Mouse (Mus musculus) lung, embryonic 15.5 days (tissue): ENCODE measurements at regions not wholly inside any gene's neighbourhood (a gene's known extent, or its start where the extent isn't known, plus 50 kb on each side); places are given as distances from the start of the nearest gene placed in this dataset.

ENCODE experiments used
- ATAC-seq: fragments of 200-750 bp; cut with Nextera tagmentation; 2 replicates; pipeline ENCODE4 v1.8.0; 2017; ENCODE audit warnings: moderate number of reproducible peaks, borderline replicate concordance; ENCODE audit not compliant: low FRiP score, low TSS enrichment; ENCODE audit errors: extremely low read depth
- H3K27ac ChIP-seq: fragments of 300-500 bp; sonication (generic); 2 replicates; pipeline ENCODE4 v1.5.1; 2015; ENCODE audit warnings: moderate library complexity, mild to moderate bottlenecking, inconsistent platforms
- H3K27me3 ChIP-seq: fragments of 300-500 bp; sonication (generic); 2 replicates; pipeline ENCODE4 v1.6.1; 2015; ENCODE audit warnings: inconsistent platforms
- H3K36me3 ChIP-seq: fragments of 300-500 bp; sonication (generic); 2 replicates; pipeline ENCODE4 v1.6.1; 2015; ENCODE audit warnings: inconsistent platforms
- H3K4me1 ChIP-seq: fragments of 300-500 bp; sonication (generic); 2 replicates; pipeline ENCODE4 v1.6.1; 2015; ENCODE audit warnings: inconsistent platforms
- H3K4me2 ChIP-seq: fragments of 300-500 bp; sonication (generic); 2 replicates; pipeline ENCODE4 v1.6.1; 2015; ENCODE audit warnings: inconsistent platforms, mild to moderate bottlenecking, moderate library complexity
- H3K4me3 ChIP-seq: fragments of 300-500 bp; sonication (generic); 2 replicates; pipeline ENCODE4 v1.5.1; 2015; ENCODE audit warnings: mild to moderate bottlenecking, inconsistent platforms
- H3K9ac ChIP-seq: fragments of 300-500 bp; sonication (generic); 2 replicates; pipeline ENCODE4 v1.6.1; 2015; ENCODE audit warnings: inconsistent platforms
- H3K9me3 ChIP-seq: fragments of 300-500 bp; sonication (generic); 2 replicates; pipeline ENCODE4 v1.6.1; 2016; ENCODE audit warnings: inconsistent platforms
- WGBS: fragments of 180-500 bp; shearing (Covaris S2); methylation state at CpG from one replicate; pipeline ENCODE4 v1.1.7; 2015; 5-methylcytosine and 5-hydroxymethylcytosine counted together

DNA sequence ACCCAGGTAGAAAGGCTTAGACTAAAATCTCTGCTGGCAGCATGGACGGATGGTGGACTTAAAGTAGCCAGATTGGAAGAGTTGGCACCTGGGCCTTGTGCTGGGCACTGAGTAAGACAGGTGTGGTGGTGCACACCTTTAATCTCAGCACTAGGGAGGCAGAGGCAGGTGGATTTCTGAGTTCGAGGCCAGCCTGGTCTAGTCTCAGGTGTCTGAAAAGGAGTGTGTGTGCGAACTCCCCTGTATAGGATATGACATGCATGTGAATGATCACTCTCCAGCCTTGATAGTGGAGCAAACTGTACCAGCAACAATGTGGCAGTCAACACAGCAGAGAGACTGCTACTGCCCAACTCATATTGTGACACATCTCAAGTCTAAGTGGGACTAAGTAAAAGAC, 70.1 kb upstream of the Frmd4a start:
- H3K9me3 ChIP-seq = no peaks in the 10 kb centered on the region
- H3K9ac ChIP-seq = no peak overlapping the region
- WGBS = 78% methylated on average over 3 of the region's 3 CpGs
- no peak overlapping the region for H3K27ac ChIP-seq
- ATAC-seq = no peak
- H3K4me3 ChIP-seq = no peak overlapping the region
- H3K4me1 ChIP-seq = no peaks in the 10 kb centered on the region
- H3K4me2 ChIP-seq = no peak overlapping the region
- no peaks in the 10 kb centered on the region for H3K36me3 ChIP-seq
- no peaks in the 10 kb centered on the region for H3K27me3 ChIP-seq

DNA sequence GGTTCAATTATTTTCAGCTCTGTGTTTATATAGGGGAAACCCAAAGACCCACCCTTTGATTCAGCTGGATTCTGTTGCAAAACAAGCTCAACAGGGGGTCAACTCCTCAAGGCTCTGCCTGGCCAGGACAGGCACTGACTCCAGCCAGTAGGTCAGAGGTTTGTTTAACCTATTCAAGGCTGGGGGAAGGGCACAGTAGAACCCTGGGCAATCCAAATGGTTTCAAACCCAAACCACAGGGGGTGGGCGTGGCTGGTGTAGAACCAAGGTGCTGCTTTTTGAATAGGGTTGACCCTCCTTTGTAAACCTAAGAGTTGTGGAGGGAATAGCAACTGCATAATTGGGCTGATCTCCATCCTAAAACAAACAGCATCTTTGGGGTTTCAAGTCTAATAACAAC, 69.2 kb upstream of the Frmd4a start:
- no peak for ATAC-seq
- H3K4me2 ChIP-seq = no peak overlapping the region
- no peaks in the 10 kb centered on the region for H3K9me3 ChIP-seq
- H3K4me3 ChIP-seq = no peak overlapping the region
- H3K4me1 ChIP-seq = no peaks in the 10 kb centered on the region
- H3K27me3 ChIP-seq = no peaks in the 10 kb centered on the region
- no peak overlapping the region for H3K27ac ChIP-seq
- 70% methylated on average over 1 of the region's 1 CpGs for WGBS
- H3K36me3 ChIP-seq = no peaks in the 10 kb centered on the region
- H3K9ac ChIP-seq = no peak overlapping the region

DNA sequence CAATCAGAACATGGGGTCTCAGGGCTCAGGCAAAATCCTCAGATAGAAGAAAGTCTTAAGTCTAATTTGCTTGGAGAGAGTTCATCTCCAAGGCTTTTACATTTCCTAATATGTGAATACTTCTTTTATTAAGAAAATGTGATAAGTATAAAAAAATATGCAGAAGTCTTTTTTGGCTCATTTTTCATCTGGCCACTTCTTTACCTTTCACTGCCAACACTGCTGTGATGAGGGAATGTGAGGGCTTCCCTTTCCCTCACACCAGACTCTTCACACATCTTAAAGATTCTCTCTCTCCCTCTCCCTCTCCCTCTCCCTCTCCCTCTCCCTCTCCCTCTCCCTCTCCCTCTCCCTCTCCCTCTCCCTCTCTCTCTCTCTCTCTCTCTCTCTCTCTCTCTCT, 60.0 kb upstream of the Frmd4a start:
- Histone ChIP-seq H3K4me1 (0 out of 2 replicates have a peak, but pooled peaks cover 4% of the 10 kb centered on the region), H3K27ac (no peak overlapping the region), H3K4me2 (no peak overlapping the region), H3K4me3 (no peak overlapping the region), H3K36me3 (no peaks in the 10 kb centered on the region), H3K9me3 (no peaks in the 10 kb centered on the region), H3K27me3 (no peaks in the 10 kb centered on the region), H3K9ac (no peak overlapping the region)
- ATAC-seq = no peak

DNA sequence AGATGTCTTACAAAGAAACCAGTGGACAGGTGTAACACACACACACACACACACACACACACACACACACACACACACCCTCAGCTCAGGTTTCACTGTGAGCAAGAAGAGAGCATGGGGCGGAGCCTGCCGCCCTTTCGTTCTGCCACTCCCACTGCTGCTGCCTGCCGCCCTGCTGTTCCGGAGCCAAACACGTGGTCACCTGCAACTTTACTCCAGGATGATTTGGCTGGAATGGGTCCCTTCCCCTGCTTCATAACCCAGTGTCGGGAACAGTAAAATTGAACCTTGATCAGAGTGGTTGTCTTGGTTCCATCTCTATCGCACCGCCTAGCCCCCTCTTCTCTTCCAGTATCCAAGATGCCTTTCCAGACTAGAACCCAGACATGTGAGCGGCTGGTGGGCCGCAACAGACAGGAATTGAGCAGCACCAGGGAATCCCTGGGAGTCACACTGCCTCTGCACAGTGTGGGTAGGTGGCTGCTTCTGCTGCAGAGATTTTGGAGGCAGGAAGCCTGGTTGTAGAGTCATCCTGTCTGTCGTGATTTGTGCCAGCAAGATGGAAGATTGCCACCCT, 59.4 kb upstream of the Frmd4a start:
- Histone ChIP-seq H3K27me3 (no peaks in the 10 kb centered on the region), H3K4me1 (0 out of 2 replicates have a peak, but pooled peaks cover 4% of the 10 kb centered on the region), H3K9me3 (no peaks in the 10 kb centered on the region), H3K27ac (no peak overlapping the region), H3K4me2 (peak overlapping the region; percentile 35; the same call in 1 of the 2 replicates), H3K4me3 (no peak overlapping the region), H3K9ac (no peak overlapping the region), H3K36me3 (no peaks in the 10 kb centered on the region)
- peak; percentile 59; the same call in 1 of the 2 replicates for ATAC-seq
- 27% methylated on average over 11 of the region's 12 CpGs for WGBS

DNA sequence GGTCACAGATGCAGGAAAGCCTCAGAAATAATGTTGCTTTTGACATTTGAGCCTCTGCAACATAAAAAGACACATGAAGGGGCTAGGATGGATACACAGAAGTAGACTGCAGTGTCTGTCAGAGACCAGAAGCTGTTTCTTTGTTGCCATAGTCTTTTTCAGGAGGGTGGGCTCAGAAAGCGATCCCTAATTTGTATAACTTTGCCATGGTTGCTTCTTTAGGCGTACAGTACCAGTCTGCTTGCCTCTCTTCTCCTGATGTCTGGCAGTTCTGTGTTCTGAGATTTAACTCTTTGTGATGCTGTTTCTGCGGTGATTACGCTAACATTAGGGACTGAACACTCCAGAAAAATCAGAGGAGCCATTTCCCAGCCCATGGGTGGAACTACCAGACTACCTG, 58.8 kb upstream of the Frmd4a start:
- H3K36me3 ChIP-seq = no peaks in the 10 kb centered on the region
- WGBS = 74% methylated on average over 4 of the region's 4 CpGs
- no peak for ATAC-seq
- no peaks in the 10 kb centered on the region for H3K27me3 ChIP-seq
- no peak overlapping the region for H3K4me2 ChIP-seq
- H3K27ac ChIP-seq = no peak overlapping the region
- no peak overlapping the region for H3K9ac ChIP-seq
- H3K4me3 ChIP-seq = no peak overlapping the region
- no peaks in the 10 kb centered on the region for H3K9me3 ChIP-seq
- H3K4me1 ChIP-seq = 0 out of 2 replicates have a peak, but pooled peaks cover 4% of the 10 kb centered on the region

DNA sequence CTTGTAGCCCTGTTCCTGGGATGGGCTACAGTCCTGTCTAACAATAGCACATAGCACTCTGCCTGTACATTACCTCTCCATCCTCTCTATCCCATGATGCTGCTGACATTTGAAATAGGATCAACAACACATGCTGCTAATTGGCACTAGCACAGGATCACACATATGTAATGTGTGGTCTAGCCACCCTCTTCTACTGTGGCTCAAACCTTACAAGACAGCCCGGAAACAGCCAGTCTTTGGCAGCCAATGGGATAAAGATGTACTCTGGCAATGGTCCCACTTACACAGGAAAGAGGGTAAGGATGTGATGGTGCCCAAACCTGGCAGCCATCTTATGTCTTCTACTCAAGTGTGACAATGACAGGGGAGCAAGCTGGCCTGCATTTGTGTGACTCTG, 58.3 kb upstream of the Frmd4a start:
- no peak overlapping the region for H3K27ac ChIP-seq
- 0 out of 2 replicates have a peak, but pooled peaks cover 4% of the 10 kb centered on the region for H3K4me1 ChIP-seq
- no peak overlapping the region for H3K4me3 ChIP-seq
- H3K4me2 ChIP-seq = no peak overlapping the region
- H3K36me3 ChIP-seq = no peaks in the 10 kb centered on the region
- no peaks in the 10 kb centered on the region for H3K27me3 ChIP-seq
- no peaks in the 10 kb centered on the region for H3K9me3 ChIP-seq
- no peak overlapping the region for H3K9ac ChIP-seq
- 68% methylated on average over 1 of the region's 1 CpGs for WGBS
- no peak for ATAC-seq

DNA sequence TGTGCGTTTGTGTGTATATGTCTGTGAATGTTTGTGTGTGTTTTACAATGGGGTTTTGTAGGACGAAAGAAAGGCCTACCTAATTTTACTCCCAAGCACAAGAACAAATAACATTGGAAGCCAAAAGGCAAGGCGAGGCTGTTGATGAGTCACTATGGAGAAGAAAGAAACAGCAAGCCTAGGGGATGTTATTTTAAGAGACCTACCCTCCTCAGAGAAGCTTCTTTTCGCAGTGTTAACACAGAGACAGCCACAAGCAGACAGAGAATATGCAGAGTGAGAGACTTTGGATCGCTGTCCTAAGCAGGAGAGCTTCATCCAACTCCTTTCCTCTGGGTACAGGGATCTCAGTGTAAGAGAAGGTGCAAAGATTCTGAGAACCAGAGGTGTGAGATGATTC, 57.3 kb upstream of the Frmd4a start:
- Histone ChIP-seq H3K4me3 (no peak overlapping the region), H3K9ac (no peak overlapping the region), H3K4me2 (no peak overlapping the region), H3K36me3 (no peaks in the 10 kb centered on the region), H3K4me1 (0 out of 2 replicates have a peak, but pooled peaks cover 4% of the 10 kb centered on the region), H3K9me3 (no peaks in the 10 kb centered on the region), H3K27ac (no peak overlapping the region), H3K27me3 (no peaks in the 10 kb centered on the region)
- no peak for ATAC-seq
- WGBS = 71% methylated on average over 5 of the region's 5 CpGs

DNA sequence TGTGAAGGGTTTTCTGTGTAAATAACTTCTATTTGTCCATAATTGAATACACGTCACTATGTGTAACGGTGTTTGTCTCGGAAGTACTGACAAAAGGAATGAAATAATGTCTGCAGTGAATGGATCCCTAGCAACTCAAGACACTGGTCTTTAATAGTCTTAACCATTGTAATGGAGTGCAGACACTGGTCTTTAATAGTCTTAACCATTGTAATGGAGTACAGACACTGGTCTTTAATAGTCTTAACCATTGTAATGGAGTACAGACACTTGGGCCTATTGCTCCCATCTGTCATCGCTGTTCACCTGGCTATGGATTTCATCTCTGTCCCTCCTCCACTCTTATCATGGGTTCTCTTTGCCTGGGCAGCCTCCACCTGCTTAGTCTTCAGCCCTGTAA, 53.2 kb upstream of the Frmd4a start:
- H3K27ac ChIP-seq = no peak overlapping the region
- H3K9ac ChIP-seq = no peak overlapping the region
- no peaks in the 10 kb centered on the region for H3K4me1 ChIP-seq
- no peaks in the 10 kb centered on the region for H3K9me3 ChIP-seq
- no peak overlapping the region for H3K4me2 ChIP-seq
- peak; percentile 100 for ATAC-seq
- H3K27me3 ChIP-seq = no peaks in the 10 kb centered on the region
- H3K36me3 ChIP-seq = no peaks in the 10 kb centered on the region
- no peak overlapping the region for H3K4me3 ChIP-seq
- 88% methylated on average over 4 of the region's 4 CpGs for WGBS
